Mouse (Mus musculus) spleen, postnatal 36 days (tissue): ENCODE measurements at regions not wholly inside any gene's neighbourhood (a gene's known extent, or its start where the extent isn't known, plus 50 kb on each side); places are given as distances from the start of the nearest gene placed in this dataset.

Experiments used
- DNase-seq, 2 experiments: peaks; one replicate each; pipeline ENCODE4 v3.0.0; 2022; ENCODE audit warnings: low spot score in 2 of 2, mixed read lengths in 1 of 2

- no peak for DNase-seq
Measured at GRCm38 (mm10) chr11:113091901-113092568, 310.0 kb downstream of the Sox9 start.

GRCm38 (mm10) chr11:113093895-113094445 lies 311.9 kb downstream of the Sox9 start:
- no peak for DNase-seq

DNA sequence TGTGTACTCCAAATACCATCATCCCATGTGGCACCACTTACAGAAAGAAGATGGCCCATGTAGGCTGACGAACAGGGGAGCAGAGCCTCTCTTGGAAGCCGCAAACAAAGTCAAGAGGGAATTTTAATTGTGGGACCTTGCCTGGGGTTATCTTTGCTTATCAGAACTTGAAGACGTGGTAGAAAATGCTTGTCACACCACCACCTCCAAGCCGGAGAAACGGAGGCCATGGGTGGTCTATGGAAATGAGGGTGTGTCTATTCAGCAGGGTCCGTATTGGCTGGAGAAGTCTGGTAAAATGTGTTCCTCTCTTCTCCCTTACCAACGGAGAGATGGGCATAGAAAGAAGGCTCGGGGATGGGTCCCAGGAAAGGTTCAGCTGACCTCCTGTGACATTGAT lies 313.6 kb downstream of the Sox9 start:
- DNase-seq = no peak

- DNase-seq = no peak
Measured at GRCm38 (mm10) chr11:113096209-113096608, 314.2 kb downstream of the Sox9 start.

DNA sequence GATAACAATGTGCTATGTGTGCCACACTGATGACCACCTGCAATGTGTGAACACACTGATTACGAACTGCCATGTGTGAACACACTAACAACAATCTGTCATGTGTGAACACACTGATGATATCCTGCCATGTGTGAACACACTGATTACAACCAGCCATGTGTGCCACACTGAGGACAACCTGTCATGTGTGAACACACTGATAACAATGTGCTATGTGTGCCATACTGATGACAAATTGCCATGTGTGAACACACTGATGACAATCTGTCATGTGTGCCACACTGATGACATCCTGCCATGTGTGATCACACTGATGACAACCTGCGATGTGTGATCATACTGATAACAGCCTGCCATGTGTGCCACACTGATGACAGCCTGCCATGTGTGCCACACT lies 316.3 kb downstream of the Sox9 start:
- DNase-seq = no peak

GRCm38 (mm10) chr11:113100800-113101199 lies 318.8 kb downstream of the Sox9 start:
- no peak for DNase-seq

DNA sequence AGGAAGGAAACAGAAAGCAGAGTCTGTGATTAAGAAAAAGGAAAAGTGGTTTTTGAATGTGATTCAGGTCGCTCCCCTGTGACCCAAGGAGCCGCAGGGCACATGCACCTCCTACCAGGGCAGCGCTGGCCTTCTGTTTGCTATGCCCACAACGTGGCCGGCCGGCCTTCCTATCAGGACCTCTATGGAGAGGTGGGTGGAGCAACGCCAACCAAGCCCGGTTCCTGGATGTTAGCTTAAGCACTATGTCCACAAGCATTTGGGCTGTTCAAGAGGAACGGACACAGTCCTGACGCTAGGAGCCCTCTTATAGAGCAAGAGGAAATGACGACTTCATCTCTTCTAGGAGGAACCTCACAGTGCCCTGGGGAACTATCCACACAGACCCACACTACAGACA lies 319.5 kb downstream of the Sox9 start:
- DNase-seq = peak in 1 of 2 experiments; percentile 4

- no peak for DNase-seq
Measured at GRCm38 (mm10) chr11:113103161-113103845, 321.3 kb downstream of the Sox9 start.

- DNase-seq = no peak
Measured at GRCm38 (mm10) chr11:113105371-113105770, 323.3 kb downstream of the Sox9 start.

- no peak for DNase-seq
Measured at GRCm38 (mm10) chr11:113107205-113107844, 325.3 kb downstream of the Sox9 start.

- DNase-seq = no peak
Measured at GRCm38 (mm10) chr11:113107966-113108699, 326.1 kb downstream of the Sox9 start.

DNA sequence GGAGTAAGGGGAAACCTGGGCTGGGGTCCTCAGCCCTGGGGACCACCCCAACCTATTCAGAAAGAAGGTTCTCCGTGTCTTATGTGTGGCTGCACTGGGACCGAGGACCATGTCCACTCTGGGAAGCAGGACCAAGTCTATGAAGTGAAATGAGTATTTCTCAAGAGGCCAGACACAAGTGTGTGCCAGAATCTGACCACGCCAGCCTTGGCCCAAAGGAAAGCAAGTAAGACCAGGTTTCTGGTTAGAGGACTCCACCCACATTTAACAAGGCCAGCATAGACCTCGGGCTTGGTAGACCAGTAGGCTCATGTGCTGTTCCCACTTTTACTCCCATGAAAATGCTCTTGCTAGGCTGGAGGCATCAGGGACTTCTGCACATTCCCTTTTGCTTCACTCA lies 327.1 kb downstream of the Sox9 start:
- no peak for DNase-seq

GRCm38 (mm10) chr11:113113220-113113817 lies 331.3 kb downstream of the Sox9 start:
- no peak for DNase-seq

GRCm38 (mm10) chr11:113117179-113117898 lies 335.3 kb downstream of the Sox9 start:
- DNase-seq = no peak

DNA sequence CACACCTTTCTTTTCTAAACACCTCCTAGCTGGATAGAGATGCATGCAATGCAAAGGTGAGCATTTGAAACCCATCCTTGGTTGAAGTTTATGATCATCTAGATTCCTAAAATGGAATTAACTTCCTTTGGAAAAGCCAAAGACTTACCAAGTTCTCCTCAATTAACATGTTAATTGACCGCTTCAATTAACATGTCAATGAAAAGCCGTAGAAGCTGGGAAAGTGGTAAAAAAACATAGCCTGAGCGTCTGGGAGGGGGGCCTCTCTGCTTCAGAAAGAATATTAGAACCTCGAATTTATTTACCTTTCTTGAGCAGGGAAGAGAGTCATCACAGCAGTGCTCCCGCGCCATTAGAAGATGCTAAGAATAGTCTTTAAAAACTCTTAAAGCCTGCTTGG lies 338.5 kb downstream of the Sox9 start:
- DNase-seq = no peak

GRCm38 (mm10) chr11:113121307-113121706 lies 339.3 kb downstream of the Sox9 start:
- no peak for DNase-seq

DNA sequence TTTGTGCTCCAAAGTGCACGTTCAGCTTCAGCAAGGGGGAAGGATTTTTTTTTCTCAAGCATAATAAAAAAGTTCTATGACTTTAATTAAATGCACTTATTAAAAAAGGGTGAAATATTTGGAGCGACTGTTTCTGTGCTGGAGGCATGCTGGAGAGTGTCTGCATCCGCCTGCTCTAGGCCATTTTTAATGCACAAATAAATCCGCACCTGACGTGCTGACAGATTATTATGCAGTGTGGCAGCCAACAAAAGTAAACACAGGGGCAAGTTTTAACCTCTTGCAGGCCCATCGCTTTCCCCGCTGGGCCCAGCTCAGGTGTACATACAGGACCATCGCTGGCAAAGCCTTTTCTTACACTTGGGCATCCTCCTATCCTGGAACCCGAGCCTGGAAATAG lies 340.1 kb downstream of the Sox9 start:
- no peak for DNase-seq

GRCm38 (mm10) chr11:113122964-113123363 lies 340.9 kb downstream of the Sox9 start:
- DNase-seq = no peak

GRCm38 (mm10) chr11:113125832-113126231 lies 343.8 kb downstream of the Sox9 start:
- no peak for DNase-seq

- DNase-seq = no peak
Measured at GRCm38 (mm10) chr11:113129192-113129591, 347.2 kb downstream of the Sox9 start.

DNA sequence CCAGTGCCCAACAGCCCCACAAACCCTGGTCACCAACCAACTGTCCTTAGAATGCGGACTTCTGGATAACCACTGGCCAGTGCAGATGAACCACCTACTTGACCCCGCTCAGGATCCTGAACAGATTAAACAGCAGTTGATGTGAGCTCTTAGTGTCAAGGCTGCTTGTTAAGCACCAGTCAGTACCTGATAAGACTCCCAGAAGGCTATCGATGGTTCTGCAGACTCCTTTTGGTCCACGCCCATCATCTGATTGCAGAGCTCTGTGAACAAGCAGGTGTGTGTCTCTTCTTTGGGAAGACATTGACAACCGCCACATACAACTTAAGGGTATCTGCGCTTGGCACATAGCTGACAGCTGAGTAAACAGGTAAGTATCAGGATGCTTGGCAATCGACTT lies 348.0 kb downstream of the Sox9 start:
- DNase-seq = no peak
